ENCODE assay signal across 33 mouse cellular contexts in genomic region chr17:35905587-35905986, GRCm38 (mm10).
"Had no signal": no experiment of that assay in that cellular context is flagged by ENCODE, and none has a peak within 500 bp of the region (broad histone marks: within the 10 kb centered on the region; RNA-seq: fewer than 3 reads in every experiment).

No protein-coding gene starts in this region.

- DNase-seq: heart, postnatal 10 days; heart, postnatal 14 days; heart, postnatal 36 days; heart, postnatal 4 days; kidney, adult 11 months; kidney, adult 18-20 months; kidney, adult 2 months; kidney, adult 8-10 months; kidney, adult 9 months; kidney, postnatal 10 days; kidney, postnatal 14 days; kidney, postnatal 25 days; kidney, postnatal 36 days; kidney, postnatal 4 days; layer of hippocampus, adult 9-11 months; layer of hippocampus, postnatal 36 days had no signal

- H3K4me3 ChIP-seq: heart, embryonic 12.5 days; heart, embryonic 13.5 days; heart, embryonic 15.5 days; hindbrain, embryonic 10.5 days; hindbrain, embryonic 13.5 days; hindbrain, embryonic 15.5 days; intestine, embryonic 15.5 days; kidney, embryonic 15.5 days; layer of hippocampus, adult 2 months; left cerebral cortex, adult 2 months had no signal

- H3K27me3 ChIP-seq: heart, embryonic 12.5 days; heart, embryonic 13.5 days; heart, embryonic 15.5 days; hindbrain, embryonic 13.5 days; hindbrain, embryonic 15.5 days; intestine, embryonic 15.5 days; kidney, embryonic 15.5 days had no signal

- H3K9ac ChIP-seq: heart, embryonic 12.5 days; heart, embryonic 13.5 days; heart, embryonic 15.5 days; hindbrain, embryonic 13.5 days; hindbrain, embryonic 14.5 days; hindbrain, embryonic 15.5 days; intestine, embryonic 15.5 days; kidney, embryonic 15.5 days had no signal

- ATAC-seq: hindbrain, embryonic 16.5 days; hindbrain, postnatal 0 days; inflammation-experienced regulatory T-cells, adult 6 months; intestine, embryonic 15.5 days; intestine, embryonic 16.5 days; intestine, postnatal 0 days had no signal

- H3K4me2 ChIP-seq: heart, embryonic 12.5 days; heart, embryonic 13.5 days; heart, embryonic 15.5 days; hindbrain, embryonic 13.5 days; hindbrain, embryonic 14.5 days; hindbrain, embryonic 15.5 days; intestine, embryonic 15.5 days; kidney, embryonic 15.5 days had no signal

- H3K27ac ChIP-seq: heart, embryonic 13.5 days; heart, embryonic 15.5 days; hindbrain, embryonic 10.5 days; hindbrain, embryonic 13.5 days; hindbrain, embryonic 14.5 days; hindbrain, embryonic 15.5 days; hindbrain, postnatal 0 days; intestine, embryonic 15.5 days; kidney, embryonic 15.5 days; kidney, postnatal 0 days; layer of hippocampus, adult 2 months; left cerebral cortex, adult 2 months had no signal

- H3K9me3 ChIP-seq: heart, embryonic 12.5 days; heart, embryonic 13.5 days; heart, embryonic 15.5 days; hindbrain, embryonic 10.5 days; hindbrain, embryonic 13.5 days; hindbrain, embryonic 15.5 days; intestine, embryonic 15.5 days; kidney, embryonic 15.5 days had no signal
